Mouse (Mus musculus): ENCODE measurements at regions not wholly inside any gene's neighbourhood (a gene's known extent, or its start where the extent isn't known, plus 50 kb on each side); places are given as distances from the start of the nearest gene placed in this dataset.

DNA sequence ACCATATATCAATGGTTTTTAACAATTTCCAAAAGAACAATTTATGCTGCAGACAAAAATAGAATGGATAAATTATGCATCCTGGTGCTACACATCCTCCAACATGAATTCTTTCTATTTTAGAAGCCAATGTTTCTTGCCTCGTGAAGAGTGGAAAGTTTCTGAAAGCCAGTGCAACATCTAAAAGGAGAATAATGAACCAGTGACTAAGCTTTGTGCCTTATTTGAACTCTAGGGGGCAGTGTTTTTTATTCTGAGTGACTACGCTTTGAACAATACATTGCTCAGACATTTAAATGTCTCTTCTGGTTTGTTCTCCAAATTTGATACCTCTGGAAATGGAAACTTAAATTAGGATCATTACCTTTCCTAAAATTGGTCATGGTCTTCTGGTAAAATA lies 78.0 kb downstream of the Yipf7 start:
- peak in 1 of 2 experiments; percentile 3 for DNase-seq (ENCODE audit: low spot score in 2 of 2)
